Mouse (Mus musculus) liver, embryonic 14.5 days (tissue): ENCODE data around the gene Macf1.

Experiments
- CTCF ChIP-seq: IDR thresholded peaks from 2 replicates; pipeline ENCODE4 v1.5.1; 2016; ENCODE audit warnings: antibody characterized with exemption, low read depth, control low read depth
- EP300 ChIP-seq: IDR thresholded peaks from 2 replicates; pipeline ENCODE4 v1.6.1; 2016; ENCODE audit warnings: antibody characterized with exemption, low read depth

DNA sequence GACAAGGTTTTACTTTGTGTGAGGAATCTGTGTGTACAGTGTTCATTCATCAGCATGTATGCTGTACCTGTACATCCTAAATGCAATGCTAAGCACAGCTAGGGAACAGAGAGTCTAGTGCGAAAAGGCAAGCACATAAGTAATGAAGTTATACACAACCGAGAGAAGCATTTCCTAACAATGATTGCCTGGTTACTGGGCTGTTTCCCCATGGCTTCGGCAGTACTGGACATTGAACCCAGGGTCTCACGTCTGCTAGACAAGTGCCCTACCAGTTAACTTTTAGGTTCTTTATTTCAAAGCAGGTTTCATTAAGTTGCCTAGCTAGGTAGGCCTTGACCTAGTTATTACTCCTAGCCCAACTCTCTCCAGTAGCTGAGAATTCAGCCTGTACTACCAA is 36.5 kb downstream of the Macf1 start:
- TF ChIP-seq EP300 (no peak), CTCF (no peak)
